In the genomic region with DNA sequence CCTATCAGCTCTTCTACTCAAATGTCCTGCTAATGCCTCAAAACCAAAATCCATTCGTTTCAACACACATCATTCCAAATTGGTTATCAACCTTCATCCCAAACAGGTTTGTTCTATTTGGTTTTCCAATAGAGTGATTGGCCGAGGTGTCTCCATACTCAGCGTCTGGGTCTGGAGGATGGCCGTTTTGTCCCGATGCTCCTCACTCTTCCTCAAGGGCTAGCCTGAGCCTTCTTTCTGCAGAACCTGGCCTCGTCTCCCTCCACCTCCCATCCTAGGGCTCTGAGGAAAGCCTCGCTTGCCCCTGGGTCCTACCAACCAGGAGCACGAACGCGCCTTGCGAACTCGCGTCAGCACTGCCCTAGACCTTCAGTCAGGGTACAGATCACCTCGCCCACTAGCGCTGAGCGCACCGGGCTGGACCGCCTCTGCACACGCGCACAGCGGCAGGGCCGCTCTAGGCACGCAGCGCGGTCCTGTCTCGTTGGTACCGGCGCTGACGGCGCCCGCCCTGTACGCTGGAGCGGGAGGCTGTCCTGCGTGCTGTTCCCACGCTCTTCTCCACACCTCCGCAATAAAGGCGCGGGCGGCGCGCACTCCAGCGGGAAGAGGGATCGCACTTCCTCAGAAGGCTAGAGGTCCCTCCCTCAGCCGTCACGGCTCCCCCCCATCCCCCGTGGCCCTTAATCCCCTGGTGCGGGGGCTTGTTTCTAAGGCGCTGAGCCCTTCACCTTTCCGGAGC, we compare ENCODE assay signal across 8 mouse cellular contexts.
DNase-seq lines count a peak whose midpoint lies in the region; ATAC-seq lines count a peak whose summit lies in the region.

No protein-coding gene starts in this region.

- peak; percentile 98 for ATAC-seq in heart, embryonic 14.5 days (ENCODE audit: insufficient number of reproducible peaks, insufficient read depth, low FRiP score, low read depth)
- ATAC-seq in liver, embryonic 13.5 days (ENCODE audit: low read depth) = peak; percentile 99
- peak; percentile 99 for ATAC-seq in stomach, embryonic 16.5 days (ENCODE audit: insufficient read depth, low FRiP score)

- under 1% methylated on average over 47 of the region's 49 CpGs for WGBS in heart, embryonic 14.5 days
- under 1% methylated on average over 49 of the region's 49 CpGs for WGBS in liver, embryonic 13.5 days (ENCODE audit: insufficient replicate concordance)
- WGBS in stomach, embryonic 16.5 days = under 1% methylated on average over 49 of the region's 49 CpGs

- peak overlapping the region; percentile 78 for H3K4me2 ChIP-seq in heart, embryonic 14.5 days (ENCODE audit: low read length)
- H3K4me2 ChIP-seq in liver, embryonic 13.5 days = peak overlapping the region; percentile 86
- H3K4me2 ChIP-seq in stomach, embryonic 16.5 days (ENCODE audit: low read depth, low read length) = peak overlapping the region; percentile 80

- H3K9ac ChIP-seq in heart, embryonic 14.5 days (ENCODE audit: low read length) = peak overlapping the region; percentile 81
- H3K9ac ChIP-seq in liver, embryonic 13.5 days = peak overlapping the region; percentile 78
- H3K9ac ChIP-seq in stomach, embryonic 16.5 days (ENCODE audit: low read length) = peak overlapping the region; percentile 78

- H3K36me3 ChIP-seq in heart, embryonic 14.5 days (ENCODE audit: control insufficient read depth, insufficient read depth, low read length) = no peaks in the 10 kb centered on the region
- H3K36me3 ChIP-seq in liver, embryonic 13.5 days = no peaks in the 10 kb centered on the region
- no peaks in the 10 kb centered on the region for H3K36me3 ChIP-seq in stomach, embryonic 16.5 days (ENCODE audit: control insufficient read depth, insufficient read depth, low read length)

- H3K27me3 ChIP-seq in heart, embryonic 14.5 days (ENCODE audit: control insufficient read depth, insufficient read depth, low read length) = no peaks in the 10 kb centered on the region
- no peaks in the 10 kb centered on the region for H3K27me3 ChIP-seq in liver, embryonic 13.5 days
- no peaks in the 10 kb centered on the region for H3K27me3 ChIP-seq in stomach, embryonic 16.5 days (ENCODE audit: control insufficient read depth, insufficient read depth, low read length)

- peak overlapping the region; percentile 71 for H3K4me3 ChIP-seq in brown adipose tissue, adult 24 weeks (ENCODE audit: insufficient read depth, low read depth, low read length)
- peak overlapping the region; percentile 54 to 68 for H3K4me3 ChIP-seq in heart, embryonic 14.5 days (ENCODE audit: control insufficient read depth in 1 of 2, insufficient read depth in 1 of 2, low read depth in 1 of 2, low read length in 2 of 2)
- peak overlapping the region; percentile 68 for H3K4me3 ChIP-seq in liver, embryonic 13.5 days (replicated peaks)
- peak overlapping the region; percentile 72 for H3K4me3 ChIP-seq in stomach, embryonic 16.5 days (replicated peaks; ENCODE audit: low read length)

- no peaks in the 10 kb centered on the region for H3K9me3 ChIP-seq in heart, embryonic 14.5 days (ENCODE audit: control insufficient read depth, low read length)
- no peaks in the 10 kb centered on the region for H3K9me3 ChIP-seq in liver, embryonic 13.5 days (replicated peaks)
- H3K9me3 ChIP-seq in stomach, embryonic 16.5 days (replicated peaks; ENCODE audit: control insufficient read depth, low read length) = no peaks in the 10 kb centered on the region

- peak; percentile 89 for DNase-seq in CD4-positive, CD25-positive, alpha-beta regulatory T cell, adult 2 months (ENCODE audit: low read depth, low spot score)
- DNase-seq in fat pad, adult 2 months (ENCODE audit: extremely low read depth, low read depth, low spot score) = peak; percentile 43
- DNase-seq in kidney, postnatal 14 days = peak; percentile 92
- peak; percentile 86 for DNase-seq in liver, embryonic 13.5 days
- peak; percentile 88 for DNase-seq in neural tube, embryonic 10.5 days (ENCODE audit: extremely low spot score, low spot score)

- H3K27ac ChIP-seq in brown adipose tissue, adult 24 weeks (replicated peaks; ENCODE audit: low read depth, low read length) = peak overlapping the region; percentile 58
- peak overlapping the region; percentile 5 to 58; a peak in 2 of 4 replicates for H3K27ac ChIP-seq in heart, embryonic 14.5 days (replicated peaks in 1 of 2; ENCODE audit: control insufficient read depth in 1 of 2, insufficient read depth in 1 of 2, low read depth in 2 of 2, low read length in 2 of 2)
- peak overlapping the region; percentile 65 for H3K27ac ChIP-seq in liver, embryonic 13.5 days
- peak overlapping the region; percentile 65; the same call in 1 of the 2 replicates for H3K27ac ChIP-seq in stomach, embryonic 16.5 days (ENCODE audit: low read length)

- peaks cover 4% of the 10 kb centered on the region; the same call in 1 of the 2 replicates for H3K4me1 ChIP-seq in brown adipose tissue, adult 24 weeks (ENCODE audit: control insufficient read depth, insufficient read depth, insufficient read length, low read length)
- H3K4me1 ChIP-seq in heart, embryonic 14.5 days (ENCODE audit: control insufficient read depth in 2 of 2, insufficient read depth in 2 of 2, low read length in 2 of 2) = peaks cover 2 to 3% of the 10 kb centered on the region in 2 experiments; a peak in 1 of 4 replicates
- peaks cover 11% of the 10 kb centered on the region for H3K4me1 ChIP-seq in liver, embryonic 13.5 days (replicated peaks)
- H3K4me1 ChIP-seq in stomach, embryonic 16.5 days (ENCODE audit: control insufficient read depth, insufficient read depth, low read length) = 0 out of 2 replicates have a peak, but pooled peaks cover 3% of the 10 kb centered on the region

Comparison
In these comparisons a context has a peak if more than half of its experiments do, and no peak if none do; other contexts are left out.
1. Peak in every context shown above with its lines: DNase-seq, ATAC-seq, H3K4me3 ChIP-seq and H3K27ac ChIP-seq.